Mouse (Mus musculus) intestine, embryonic 16.5 days (tissue): Measurements from ENCODE around the gene Dus2. TPM values are rescaled to one million over a fixed set of nuclear protein-coding genes. Genes with fewer than 3 reads are reported as not detected.

Source experiments
- ATAC-seq: fragments of 200-750 bp; cut with Nextera tagmentation; 2 replicates; pipeline ENCODE4 v1.8.0; 2017; ENCODE audit warnings: moderate TSS enrichment, moderate library complexity
- H3K27ac ChIP-seq: fragments of 300-500 bp; sonication (generic); 2 replicates; pipeline ENCODE4 v1.5.1; 2014; ENCODE audit warnings: mild to moderate bottlenecking, low read length
- H3K27me3 ChIP-seq: fragments of 300-500 bp; sonication (generic); replicated peaks from 2 replicates; pipeline ENCODE4 v1.6.1; 2014; ENCODE audit warnings: low read length, control low read depth, mixed read lengths; ENCODE audit not compliant: control insufficient read depth, insufficient read depth
- H3K36me3 ChIP-seq: fragments of 300-500 bp; sonication (generic); 2 replicates; pipeline ENCODE4 v1.6.1; 2014; ENCODE audit warnings: low read length, control low read depth; ENCODE audit not compliant: control insufficient read depth, insufficient read depth
- H3K4me1 ChIP-seq: fragments of 300-500 bp; sonication (generic); 2 replicates; pipeline ENCODE4 v1.6.1; 2014; ENCODE audit warnings: low read length, control low read depth, mixed read lengths; ENCODE audit not compliant: control insufficient read depth, insufficient read depth
- H3K4me2 ChIP-seq: fragments of 300-500 bp; sonication (generic); 2 replicates; pipeline ENCODE4 v1.6.1; 2014; ENCODE audit warnings: low read depth, low read length, control low read depth
- H3K4me3 ChIP-seq: fragments of 300-500 bp; sonication (generic); 2 replicates; pipeline ENCODE4 v1.5.1; 2014; ENCODE audit warnings: mild to moderate bottlenecking, low read length
- H3K9ac ChIP-seq: fragments of 300-500 bp; sonication (generic); 2 replicates; pipeline ENCODE4 v1.6.1; 2014; ENCODE audit warnings: low read depth, low read length
- H3K9me3 ChIP-seq: fragments of 300-500 bp; sonication (generic); 2 replicates; pipeline ENCODE4 v1.6.1; 2016; ENCODE audit warnings: low read length, control low read depth; ENCODE audit not compliant: control insufficient read depth
- WGBS: fragments of 180-500 bp; shearing (Covaris S2); extraction: QIAGEN DNeasy Blood & Tissue Kit; methylation state at CpG from one replicate; pipeline ENCODE4 v1.1.7; 2014; 5-methylcytosine and 5-hydroxymethylcytosine counted together
- polyA plus RNA-seq: library from polyadenylated mRNA; unstranded; fragments of >200 nt; fragmentation: Nextera tagmentation; extraction: Ambion mirVana; gene quantifications from 2 replicates; pipeline ENCODE4 v1.2.1, GENCODE M21; 2015

Gene Dus2
- 17.2 and 17.6 TPM in 2 replicates for polyA plus RNA-seq

GRCm38 (mm10) chr8:105990856-105991387 is at the start of gene Dus2:
Gene Dus2 (plus strand): TSS chr8:105991337.
- ATAC-seq, result peak; percentile 81
- 10% methylated on average over 15 of the region's 15 CpGs for WGBS
- H3K4me3 ChIP-seq, result 0 out of 2 replicates have a peak within 1 kb of the TSS, but pooled peaks have one; percentile 9

DNA sequence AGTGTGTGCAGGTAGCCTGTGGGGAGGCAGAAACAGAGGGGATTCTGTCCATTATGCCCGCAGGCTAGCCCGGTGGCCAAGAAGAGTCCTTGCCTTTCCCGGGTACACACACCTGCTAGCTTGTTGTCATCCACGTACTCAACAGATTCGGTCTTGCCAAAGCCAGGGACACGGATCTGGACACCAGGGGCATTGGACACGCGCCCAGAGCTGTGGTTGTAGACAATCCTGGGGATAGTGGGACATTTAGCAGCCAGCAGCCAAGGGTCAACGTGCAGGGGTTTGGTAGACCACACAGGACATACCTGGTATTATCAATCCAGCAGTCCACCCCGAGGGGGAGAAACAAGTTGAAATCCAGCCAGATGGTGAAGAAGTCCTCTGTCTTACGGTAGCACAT is 49.1 kb upstream of the Dus2 start:
- Histone ChIP-seq H3K36me3 (peaks cover 5% of the 10 kb centered on the region; the same call in 1 of the 2 replicates), H3K9ac (no peak overlapping the region), H3K4me1 (peaks cover 8% of the 10 kb centered on the region; the same call in 1 of the 2 replicates), H3K4me2 (no peak overlapping the region), H3K27ac (no peak overlapping the region), H3K4me3 (no peak overlapping the region), H3K9me3 (no peaks in the 10 kb centered on the region), H3K27me3 (no peaks in the 10 kb centered on the region)
- no peak for ATAC-seq
- 91% methylated on average over 11 of the region's 11 CpGs for WGBS

More at GRCm38 (mm10) chr8:105990856-105991387, at the start of gene Dus2:
- Histone ChIP-seq H3K9ac (peak within 1 kb of the TSS; percentile 51), H3K9me3 (no peaks in the 10 kb centered on the region), H3K4me2 (peak within 1 kb of the TSS; percentile 34; the same call in 1 of the 2 replicates), H3K27ac (no peak within 1 kb of the TSS), H3K36me3 (no peaks in the 10 kb centered on the region), H3K27me3 (no peaks in the 10 kb centered on the region), H3K4me1 (peaks cover 6% of the 10 kb centered on the region; the same call in 1 of the 2 replicates)

DNA sequence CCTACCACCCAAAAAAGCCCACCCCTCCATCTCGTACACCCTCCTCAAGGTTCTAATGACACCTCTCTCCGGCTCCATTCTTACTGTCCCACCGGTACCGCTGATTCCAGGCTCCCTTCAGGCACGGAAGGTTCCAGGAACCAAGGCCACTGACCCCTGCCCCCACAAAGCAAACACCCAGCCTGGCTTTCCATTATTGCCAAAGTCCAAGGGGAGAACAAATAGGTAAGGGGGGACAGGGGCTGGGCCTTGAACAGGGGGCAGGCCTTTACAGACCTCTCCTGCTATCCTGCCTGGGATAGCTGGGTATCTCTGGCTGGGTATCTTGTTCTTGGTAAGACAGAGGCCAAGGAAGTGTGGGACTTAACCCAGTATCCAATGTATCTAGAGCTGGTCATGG is 48.6 kb upstream of the Dus2 start:
- no peak for ATAC-seq

DNA sequence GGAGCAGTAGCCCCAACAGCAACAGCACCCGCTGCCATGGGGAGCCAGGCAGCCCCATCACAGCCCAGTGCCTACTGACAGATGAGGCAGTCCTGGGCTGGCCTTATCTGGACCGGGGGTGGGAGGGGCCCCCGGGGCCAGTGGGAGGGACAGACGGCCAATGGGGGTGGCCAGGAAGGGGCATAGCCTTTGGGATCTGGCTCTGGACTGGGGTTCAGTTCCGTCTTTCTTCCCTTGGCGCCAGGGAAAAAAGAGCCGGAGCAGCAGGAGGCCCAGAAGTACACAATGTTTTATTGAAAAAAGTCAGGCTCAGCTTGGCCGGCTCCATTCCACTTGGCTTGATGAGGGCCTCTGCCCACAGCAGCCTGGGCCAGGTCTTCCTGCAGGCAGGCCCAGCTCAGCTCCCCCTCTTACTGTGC is 47.8 kb upstream of the Dus2 start, which contains the start of gene Lcat:
Gene Lcat (minus strand): TSS at position 62 of the 419 bp plus-strand sequence.
- WGBS, result 86% methylated on average over 8 of the region's 8 CpGs
- H3K9ac ChIP-seq, result no peak within 1 kb of the TSS
- H3K4me2 ChIP-seq, result no peak within 1 kb of the TSS
- ATAC-seq, result no peak
- no peaks in the 10 kb centered on the region for H3K9me3 ChIP-seq
- H3K27me3 ChIP-seq, result no peaks in the 10 kb centered on the region
- no peak within 1 kb of the TSS for H3K27ac ChIP-seq
- H3K4me1 ChIP-seq, result peaks cover 4% of the 10 kb centered on the region; the same call in 1 of the 2 replicates
- no peak within 1 kb of the TSS for H3K4me3 ChIP-seq
- peaks cover 5% of the 10 kb centered on the region; the same call in 1 of the 2 replicates for H3K36me3 ChIP-seq

More for the DNA sequence above, 48.6 kb upstream of the Dus2 start:
- no peak overlapping the region for H3K4me2 ChIP-seq
- H3K9me3 ChIP-seq, result no peaks in the 10 kb centered on the region
- H3K9ac ChIP-seq, result no peak overlapping the region
- H3K4me3 ChIP-seq, result no peak overlapping the region
- no peak overlapping the region for H3K27ac ChIP-seq
- peaks cover 5% of the 10 kb centered on the region; the same call in 1 of the 2 replicates for H3K36me3 ChIP-seq
- no peaks in the 10 kb centered on the region for H3K27me3 ChIP-seq
- WGBS, result 91% methylated on average over 5 of the region's 5 CpGs
- peaks cover 8% of the 10 kb centered on the region; the same call in 1 of the 2 replicates for H3K4me1 ChIP-seq

- Histone ChIP-seq H3K4me2 (no peak overlapping the region), H3K27ac (no peak overlapping the region), H3K27me3 (no peaks in the 10 kb centered on the region), H3K4me3 (no peak overlapping the region), H3K4me1 (peaks cover 9% of the 10 kb centered on the region; the same call in 1 of the 2 replicates), H3K36me3 (peaks cover 6% of the 10 kb centered on the region; the same call in 1 of the 2 replicates), H3K9ac (no peak overlapping the region), H3K9me3 (no peaks in the 10 kb centered on the region)
- WGBS, result 60% methylated on average over 10 of the region's 10 CpGs
- ATAC-seq, result peak; percentile 49
Observed at GRCm38 (mm10) chr8:105949350-105949749, 41.8 kb upstream of the Dus2 start.

DNA sequence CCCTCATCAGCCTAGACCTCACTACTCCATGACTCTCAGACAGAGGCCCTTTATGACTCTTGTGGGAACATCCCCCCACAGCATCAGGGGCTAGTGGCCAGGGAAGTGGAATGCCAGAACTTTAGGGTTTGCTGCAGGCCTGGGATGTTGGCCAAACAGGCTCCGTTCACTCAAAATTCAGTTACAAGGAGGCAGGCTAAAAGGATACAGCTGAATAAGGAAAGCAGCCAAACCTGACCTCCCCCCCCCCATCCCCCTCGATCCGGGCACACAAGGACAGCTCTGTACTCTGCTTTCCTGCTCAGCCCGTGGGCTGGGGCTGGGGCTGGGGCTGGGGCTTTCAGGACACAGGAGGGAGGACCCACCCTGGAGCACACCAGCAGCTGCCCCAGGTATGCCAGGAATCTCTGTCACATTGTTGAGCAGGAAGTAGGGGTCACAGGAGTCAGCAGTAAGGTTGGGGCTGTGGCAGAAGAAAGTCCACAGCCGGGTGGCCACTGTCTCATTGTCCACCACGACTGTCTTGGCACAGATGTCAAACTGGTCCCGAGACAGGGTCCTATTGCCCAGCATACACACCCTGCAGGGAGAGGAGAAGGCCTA is 40.0 kb upstream of the Dus2 start:
- 29% methylated on average over 7 of the region's 7 CpGs for WGBS

DNA sequence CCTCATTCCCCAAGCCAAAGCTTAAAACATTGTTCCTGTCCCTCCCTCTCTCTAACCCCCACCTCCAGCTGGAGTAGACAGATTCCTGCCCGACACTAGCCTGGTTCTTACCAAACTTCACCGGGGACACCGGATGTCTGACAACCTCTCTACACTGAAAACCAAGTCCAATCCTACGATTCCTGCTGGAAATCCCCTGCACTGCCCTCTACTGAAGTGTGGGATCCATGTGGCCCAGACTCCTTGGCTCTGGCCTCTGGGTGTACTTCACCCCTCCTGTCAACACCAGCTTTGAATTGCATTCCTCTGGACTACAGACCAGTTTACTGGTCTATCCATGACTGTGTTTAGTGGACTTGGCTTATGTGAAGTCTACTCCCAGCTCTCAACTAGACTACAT is 34.6 kb upstream of the Dus2 start:
- Histone ChIP-seq H3K4me1 (no peaks in the 10 kb centered on the region; the same call in 1 of the 2 replicates), H3K4me2 (no peak overlapping the region)
- 92% methylated on average over 4 of the region's 4 CpGs for WGBS

More for the DNA sequence above, 40.0 kb upstream of the Dus2 start:
- peaks cover 9% of the 10 kb centered on the region; the same call in 1 of the 2 replicates for H3K4me1 ChIP-seq
- H3K4me2 ChIP-seq, result no peak overlapping the region
- no peak overlapping the region for H3K4me3 ChIP-seq
- no peak overlapping the region for H3K27ac ChIP-seq
- H3K36me3 ChIP-seq, result peaks cover 10% of the 10 kb centered on the region; the same call in 1 of the 2 replicates
- H3K9me3 ChIP-seq, result no peaks in the 10 kb centered on the region
- ATAC-seq, result peak; percentile 55
- H3K9ac ChIP-seq, result no peak overlapping the region
- no peaks in the 10 kb centered on the region for H3K27me3 ChIP-seq

GRCm38 (mm10) chr8:105957813-105958212 is 33.3 kb upstream of the Dus2 start:
- 52% methylated on average over 3 of the region's 4 CpGs for WGBS
- no peaks in the 10 kb centered on the region for H3K27me3 ChIP-seq
- H3K4me3 ChIP-seq, result no peak overlapping the region
- H3K36me3 ChIP-seq, result 0 out of 2 replicates have a peak, but pooled peaks cover 4% of the 10 kb centered on the region
- ATAC-seq, result no peak
- H3K27ac ChIP-seq, result no peak overlapping the region
- H3K4me1 ChIP-seq, result no peaks in the 10 kb centered on the region; the same call in 1 of the 2 replicates
- no peak overlapping the region for H3K4me2 ChIP-seq
- no peaks in the 10 kb centered on the region for H3K9me3 ChIP-seq
- no peak overlapping the region for H3K9ac ChIP-seq

More for the DNA sequence above, 34.6 kb upstream of the Dus2 start:
- Histone ChIP-seq H3K27ac (no peak overlapping the region), H3K36me3 (0 out of 2 replicates have a peak, but pooled peaks cover 7% of the 10 kb centered on the region), H3K27me3 (no peaks in the 10 kb centered on the region), H3K9ac (no peak overlapping the region), H3K9me3 (no peaks in the 10 kb centered on the region), H3K4me3 (no peak overlapping the region)
- no peak for ATAC-seq

DNA sequence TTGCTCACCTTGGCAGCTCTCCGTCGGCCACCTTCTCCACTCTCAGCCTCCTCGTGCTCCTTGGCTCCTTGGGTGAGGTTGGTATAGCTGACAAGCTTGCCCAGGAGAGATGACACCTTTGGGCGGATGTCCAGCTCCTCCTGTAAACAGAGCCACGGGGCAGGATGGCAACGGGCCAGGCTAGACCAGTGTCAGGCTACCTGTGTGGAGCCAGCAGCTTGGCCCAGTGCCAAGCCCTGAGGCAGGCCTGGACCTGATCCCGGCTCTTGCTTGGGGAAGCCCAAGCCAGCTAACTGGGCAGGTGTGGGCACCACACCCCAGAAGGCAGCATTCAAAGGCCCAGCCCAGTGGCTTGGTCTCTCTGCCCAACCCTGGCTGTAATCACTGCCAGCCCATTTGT is 31.8 kb upstream of the Dus2 start:
- peak; percentile 53; the same call in 1 of the 2 replicates for ATAC-seq
- no peak overlapping the region for H3K27ac ChIP-seq
- WGBS, result 72% methylated on average over 7 of the region's 7 CpGs

More for the DNA sequence above, 31.8 kb upstream of the Dus2 start:
- Histone ChIP-seq H3K4me2 (no peak overlapping the region), H3K36me3 (0 out of 2 replicates have a peak, but pooled peaks cover 4% of the 10 kb centered on the region), H3K4me3 (no peak overlapping the region), H3K27me3 (no peaks in the 10 kb centered on the region), H3K4me1 (no peaks in the 10 kb centered on the region; the same call in 1 of the 2 replicates), H3K9me3 (no peaks in the 10 kb centered on the region), H3K9ac (no peak overlapping the region)
